Mouse (Mus musculus): ENCODE data around the gene Pus1. TPM values are rescaled to one million over a fixed set of nuclear protein-coding genes. Genes with fewer than 3 reads are reported as not detected.

Pus1 gene
- polyA plus RNA-seq, 1 experiment from 2014 or later, result 24.3 TPM

DNA sequence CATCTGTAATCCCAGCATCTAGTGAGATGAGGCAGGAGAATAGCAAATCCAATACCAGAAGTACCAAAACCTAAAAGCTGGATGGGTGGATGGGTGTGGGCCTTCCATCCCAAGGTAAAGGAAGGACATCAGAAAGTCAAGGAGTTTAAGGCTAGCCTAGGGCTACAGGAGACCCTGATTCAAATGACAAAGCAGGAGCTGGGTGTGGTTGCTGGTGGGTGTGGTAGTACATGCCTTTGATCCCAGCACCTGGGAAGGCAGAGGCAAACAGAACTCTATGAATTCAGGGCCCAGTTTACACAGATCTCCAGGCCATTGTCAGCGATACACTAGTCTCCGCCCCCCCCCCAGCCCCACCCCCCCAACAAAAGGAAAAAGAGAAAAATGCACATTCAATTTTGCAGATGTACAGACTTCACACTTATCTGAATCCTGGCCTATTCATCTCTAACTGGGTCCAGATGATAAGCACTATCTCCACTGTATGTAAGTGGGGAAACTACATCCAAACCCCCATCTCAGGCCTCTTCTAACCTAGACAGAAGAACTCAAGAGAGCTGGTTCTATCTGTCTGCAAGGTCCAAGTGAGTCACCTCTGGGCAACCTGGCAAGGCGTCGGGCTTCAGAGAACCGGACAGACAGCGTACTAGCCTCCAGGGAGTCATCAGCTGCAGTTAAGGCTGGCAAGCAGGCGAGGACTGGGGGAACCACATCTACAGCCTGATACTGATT, 23.7 kb upstream of the Pus1 start:
- Histone ChIP-seq H3K9me3 (ENCODE audit: control insufficient read depth, low read length) (no peaks in the 10 kb centered on the region), H3K36me3 (ENCODE audit: control insufficient read depth, insufficient read depth, low read length) (peaks cover 12% of the 10 kb centered on the region)
- 75% methylated on average over 7 of the region's 7 CpGs for WGBS

DNA sequence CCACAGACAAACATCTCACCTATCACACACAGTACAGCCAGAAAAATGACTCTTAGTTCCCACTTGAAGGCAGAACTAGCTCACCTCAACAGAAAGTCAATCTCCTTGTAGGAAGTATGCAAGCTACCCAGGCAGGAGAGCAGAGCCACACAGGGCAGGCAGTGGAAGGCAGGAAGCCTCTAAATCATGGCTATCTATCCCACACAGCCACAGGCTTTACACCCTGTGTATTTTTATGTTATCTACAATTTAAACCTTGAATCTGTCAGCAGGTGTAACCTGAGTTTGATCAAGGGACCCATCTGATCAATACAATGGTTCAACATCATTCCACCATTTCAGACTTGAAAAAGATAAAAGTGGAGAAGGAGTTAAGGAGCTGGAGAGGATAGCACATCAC, 22.4 kb upstream of the Pus1 start:
- H3K4me3 ChIP-seq (ENCODE audit: low read depth, low read length), result no peak overlapping the region
- no peaks in the 10 kb centered on the region for H3K27me3 ChIP-seq (ENCODE audit: control insufficient read depth, insufficient read depth, low read length)
- H3K4me1 ChIP-seq (replicated peaks; ENCODE audit: control insufficient read depth, insufficient read depth), result peaks cover under 1% of the 10 kb centered on the region; the same call in 1 of the 2 replicates
- DNase-seq (ENCODE audit: low spot score), result no peak
- no peaks in the 10 kb centered on the region for H3K9me3 ChIP-seq (ENCODE audit: control insufficient read depth, low read length)
- H3K36me3 ChIP-seq (ENCODE audit: control insufficient read depth, insufficient read depth, low read length), result peaks cover 14% of the 10 kb centered on the region
- H3K4me2 ChIP-seq (replicated peaks; ENCODE audit: low read depth), result no peak overlapping the region
- no peak overlapping the region for H3K9ac ChIP-seq (ENCODE audit: low read length)
- TF ChIP-seq EP300 (optimal IDR thresholded peaks at IDR 0.05) (no peak), CTCF (IDR thresholded peaks at IDR 0.05; ENCODE audit: low read depth) (no peak)
- no peak overlapping the region for H3K27ac ChIP-seq (replicated peaks)
- no peak for ATAC-seq (ENCODE audit: low FRiP score, low TSS enrichment)

More for the DNA sequence above, 23.7 kb upstream of the Pus1 start:
- H3K9ac ChIP-seq (ENCODE audit: low read length), result no peak overlapping the region
- no peaks in the 10 kb centered on the region for H3K27me3 ChIP-seq (ENCODE audit: control insufficient read depth, insufficient read depth, low read length)
- TF ChIP-seq EP300 (optimal IDR thresholded peaks at IDR 0.05) (no peak), CTCF (IDR thresholded peaks at IDR 0.05; ENCODE audit: low read depth) (no peak)
- no peak overlapping the region for H3K4me3 ChIP-seq (ENCODE audit: low read depth, low read length)
- no peak overlapping the region for H3K27ac ChIP-seq (replicated peaks)
- no peak for DNase-seq (ENCODE audit: low spot score)
- no peak for ATAC-seq (ENCODE audit: low FRiP score, low TSS enrichment)
- peaks cover 2% of the 10 kb centered on the region; the same call in 1 of the 2 replicates for H3K4me1 ChIP-seq (replicated peaks; ENCODE audit: control insufficient read depth, insufficient read depth)
- H3K4me2 ChIP-seq (replicated peaks; ENCODE audit: low read depth), result no peak overlapping the region

DNA sequence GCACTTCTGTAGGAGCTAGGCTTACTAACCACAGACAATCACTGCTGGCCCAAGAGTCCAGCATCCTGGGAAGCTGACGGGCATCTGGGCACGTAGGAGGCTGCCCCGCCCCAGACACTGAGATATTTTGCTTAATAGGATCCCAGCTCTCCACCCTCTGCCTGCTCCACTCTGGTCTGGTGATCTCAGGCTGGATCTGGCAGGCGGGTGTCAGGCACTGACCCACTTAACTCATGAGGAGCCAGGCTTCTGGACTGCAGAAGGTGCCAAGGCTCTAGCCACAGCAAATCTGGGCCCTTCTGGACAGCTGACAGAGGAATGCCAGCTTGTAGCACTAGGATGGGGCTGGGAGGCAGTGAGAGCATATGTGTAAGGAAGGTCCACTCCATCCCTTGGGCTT, 21.7 kb upstream of the Pus1 start:
- H3K4me2 ChIP-seq (replicated peaks; ENCODE audit: low read depth), result no peak overlapping the region
- H3K36me3 ChIP-seq (ENCODE audit: control insufficient read depth, insufficient read depth, low read length), result peaks cover 14% of the 10 kb centered on the region
- ATAC-seq (ENCODE audit: low FRiP score, low TSS enrichment) (no peak), DNase-seq (ENCODE audit: low spot score) (no peak)
- peak overlapping the region; percentile 70 for H3K27ac ChIP-seq (replicated peaks)
- H3K4me3 ChIP-seq (ENCODE audit: low read depth, low read length), result no peak overlapping the region
- WGBS, result 48% methylated on average over 4 of the region's 4 CpGs
- H3K4me1 ChIP-seq (replicated peaks; ENCODE audit: control insufficient read depth, insufficient read depth), result no peaks in the 10 kb centered on the region; the same call in 1 of the 2 replicates
- H3K27me3 ChIP-seq (ENCODE audit: control insufficient read depth, insufficient read depth, low read length), result no peaks in the 10 kb centered on the region
- no peaks in the 10 kb centered on the region for H3K9me3 ChIP-seq (ENCODE audit: control insufficient read depth, low read length)
- no peak for TF ChIP-seq CTCF (IDR thresholded peaks at IDR 0.05; ENCODE audit: low read depth)
- TF ChIP-seq EP300 (optimal IDR thresholded peaks at IDR 0.05), result no peak
- no peak overlapping the region for H3K9ac ChIP-seq (ENCODE audit: low read length)

DNA sequence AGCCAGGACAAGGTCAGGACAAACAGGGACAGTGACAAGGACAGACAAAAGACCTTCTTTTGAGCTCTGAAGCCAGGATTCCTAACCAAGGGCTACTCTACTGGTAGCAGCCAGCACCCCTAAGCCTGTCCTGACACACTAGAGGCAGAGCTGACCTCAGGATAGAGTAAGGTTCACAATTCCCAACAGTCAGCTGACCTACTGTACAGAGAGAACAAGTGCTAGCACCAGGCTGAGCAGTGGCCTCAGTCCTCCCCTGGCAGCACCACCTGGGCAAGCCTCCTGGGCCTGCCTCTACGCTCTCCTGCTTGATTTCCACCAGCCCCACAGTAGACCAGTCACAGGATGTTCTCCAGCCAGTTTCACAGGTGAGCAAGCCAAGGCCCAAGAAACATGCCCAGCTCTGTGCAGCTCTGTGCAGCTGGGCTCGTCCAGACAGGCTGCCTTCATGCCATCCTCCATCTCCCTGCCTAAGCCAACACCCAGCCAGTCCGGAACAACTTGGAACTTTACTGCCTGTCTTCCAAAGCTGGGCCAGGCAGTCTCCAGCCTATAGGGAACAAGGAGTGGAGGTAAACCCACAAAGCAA, 20.7 kb upstream of the Pus1 start:
- Histone ChIP-seq H3K27me3 (ENCODE audit: control insufficient read depth, insufficient read depth, low read length) (no peaks in the 10 kb centered on the region), H3K36me3 (ENCODE audit: control insufficient read depth, insufficient read depth, low read length) (peaks cover 20% of the 10 kb centered on the region), H3K27ac (replicated peaks) (peak overlapping the region; percentile 70), H3K4me2 (replicated peaks; ENCODE audit: low read depth) (no peak overlapping the region), H3K4me1 (replicated peaks; ENCODE audit: control insufficient read depth, insufficient read depth) (no peaks in the 10 kb centered on the region; the same call in 1 of the 2 replicates), H3K9me3 (ENCODE audit: control insufficient read depth, low read length) (no peaks in the 10 kb centered on the region), H3K9ac (ENCODE audit: low read length) (no peak overlapping the region), H3K4me3 (ENCODE audit: low read depth, low read length) (no peak overlapping the region)
- TF ChIP-seq CTCF (IDR thresholded peaks at IDR 0.05; ENCODE audit: low read depth), result no peak
- no peak for TF ChIP-seq EP300 (optimal IDR thresholded peaks at IDR 0.05)
- DNase-seq (ENCODE audit: low spot score) (no peak), ATAC-seq (ENCODE audit: low FRiP score, low TSS enrichment) (peak; percentile 32; the same call in 1 of the 2 replicates)
- 73% methylated on average over 3 of the region's 3 CpGs for WGBS

DNA sequence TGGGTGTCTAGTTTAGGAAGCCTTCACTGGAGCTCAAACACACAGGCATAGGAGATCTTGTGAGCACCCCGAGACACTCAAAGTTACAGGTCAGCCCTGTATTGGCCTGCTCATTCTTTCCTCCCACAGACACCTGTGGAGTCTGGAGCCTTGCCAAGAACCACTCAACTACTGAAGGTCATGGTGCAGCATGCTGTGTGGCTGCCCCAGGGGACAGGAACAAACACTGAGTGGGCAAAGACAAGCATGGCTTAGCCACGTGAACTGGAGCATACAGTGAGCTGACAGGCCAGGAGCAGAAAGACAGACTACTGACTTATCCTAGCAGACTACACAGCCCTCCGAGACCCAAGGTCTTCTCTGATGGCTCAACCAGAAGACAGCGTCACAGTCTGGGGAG, 17.2 kb upstream of the Pus1 start:
- Histone ChIP-seq H3K27me3 (ENCODE audit: control insufficient read depth, insufficient read depth, low read length) (no peaks in the 10 kb centered on the region), H3K4me1 (replicated peaks; ENCODE audit: control insufficient read depth, insufficient read depth) (no peaks in the 10 kb centered on the region; the same call in 1 of the 2 replicates), H3K4me3 (ENCODE audit: low read depth, low read length) (no peak overlapping the region), H3K9ac (ENCODE audit: low read length) (no peak overlapping the region), H3K4me2 (replicated peaks; ENCODE audit: low read depth) (no peak overlapping the region), H3K27ac (replicated peaks) (no peak overlapping the region), H3K9me3 (ENCODE audit: control insufficient read depth, low read length) (no peaks in the 10 kb centered on the region), H3K36me3 (ENCODE audit: control insufficient read depth, insufficient read depth, low read length) (peaks cover 46% of the 10 kb centered on the region)
- TF ChIP-seq EP300 (optimal IDR thresholded peaks at IDR 0.05), result no peak
- DNase-seq (ENCODE audit: low spot score) (peak; percentile 54), ATAC-seq (ENCODE audit: low FRiP score, low TSS enrichment) (peak; percentile 55; the same call in 1 of the 2 replicates)
- 54% methylated on average over 4 of the region's 4 CpGs for WGBS

DNA sequence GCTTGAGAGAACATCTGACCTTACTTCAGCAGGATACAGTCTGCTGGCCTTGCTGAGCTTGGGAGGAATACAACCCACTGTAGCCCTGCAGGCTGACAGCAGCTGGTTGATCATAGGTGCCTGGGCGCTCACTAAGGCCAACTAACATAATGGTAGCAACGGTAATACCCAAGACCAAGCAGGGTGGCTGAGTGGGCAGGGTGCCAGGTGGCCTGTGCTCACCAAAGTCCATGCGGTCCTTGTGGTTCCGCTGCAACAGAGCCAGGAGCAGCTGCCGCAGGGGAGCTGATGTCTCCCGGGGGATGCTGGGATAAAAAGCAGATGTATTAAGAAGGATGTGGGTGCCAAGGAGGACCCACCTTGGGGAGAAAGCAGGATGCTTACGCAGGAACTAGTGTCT, 13.9 kb upstream of the Pus1 start:
- WGBS, result 91% methylated on average over 7 of the region's 7 CpGs
- H3K36me3 ChIP-seq (ENCODE audit: control insufficient read depth, insufficient read depth, low read length), result peaks cover 53% of the 10 kb centered on the region
- DNase-seq (ENCODE audit: low spot score), result no peak

More for the DNA sequence above, 13.9 kb upstream of the Pus1 start:
- Histone ChIP-seq H3K4me3 (ENCODE audit: low read depth, low read length) (no peak overlapping the region), H3K9ac (ENCODE audit: low read length) (no peak overlapping the region), H3K9me3 (ENCODE audit: control insufficient read depth, low read length) (no peaks in the 10 kb centered on the region), H3K4me2 (replicated peaks; ENCODE audit: low read depth) (no peak overlapping the region), H3K27ac (replicated peaks) (no peak overlapping the region), H3K4me1 (replicated peaks; ENCODE audit: control insufficient read depth, insufficient read depth) (no peaks in the 10 kb centered on the region), H3K27me3 (ENCODE audit: control insufficient read depth, insufficient read depth, low read length) (no peaks in the 10 kb centered on the region)
- TF ChIP-seq EP300 (optimal IDR thresholded peaks at IDR 0.05) (no peak), CTCF (IDR thresholded peaks at IDR 0.05; ENCODE audit: low read depth) (no peak)
- ATAC-seq (ENCODE audit: low FRiP score, low TSS enrichment), result no peak
